Mouse (Mus musculus): ENCODE measurements around the gene Prok1. TPM values are rescaled to one million over a fixed set of nuclear protein-coding genes. Genes with fewer than 3 reads are reported as not detected.

The Prok1 gene
- polyA plus RNA-seq, 1 experiment = 0.12 TPM

- DNase-seq (ENCODE audit: low read depth) = no peak
These were observed 52.5 kb downstream of the Prok1 start for GRCm38 (mm10) chr3:107187022-107187421.

DNA sequence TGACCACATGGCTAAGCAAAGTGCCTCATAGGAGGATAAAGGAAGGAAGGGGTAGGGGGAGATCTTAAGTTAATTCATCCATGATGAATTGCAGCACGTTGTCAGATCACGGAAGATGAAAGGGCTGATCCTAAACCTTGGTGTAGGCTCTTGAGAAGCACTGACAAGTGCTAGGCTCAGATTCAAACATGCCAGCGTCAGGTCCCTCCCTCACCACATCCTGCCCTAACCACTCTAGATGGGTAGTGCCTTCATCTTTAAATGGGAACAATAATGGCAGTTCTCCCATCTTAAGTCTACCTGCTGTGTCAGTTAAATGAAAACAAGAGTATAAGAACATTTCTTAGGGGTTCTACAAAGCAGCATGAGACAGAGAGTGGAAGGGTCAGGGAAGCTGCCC is 53.9 kb downstream of the Prok1 start:
- DNase-seq (ENCODE audit: low read depth) = no peak

GRCm38 (mm10) chr3:107183178-107183577 is 56.3 kb downstream of the Prok1 start:
- DNase-seq (ENCODE audit: low read depth) = no peak

Other genes with a start within 250 kb of the Prok1 start
- gene Kcna3, start 203.5 kb downstream of the Prok1 start, polyA plus RNA-seq (2012; rRNA removed) = 0.61 and 0.76 TPM in 2 replicates
- gene Kcna2, start 138.6 kb downstream of the Prok1 start, polyA plus RNA-seq (2012; rRNA removed) = 0.54 and 0.57 TPM in 2 replicates
- not detected in 2 replicates for gene Kcna10, start 56.7 kb downstream of the Prok1 start, polyA plus RNA-seq (2012; rRNA removed)
- gene Cym, start 18.0 kb downstream of the Prok1 start, polyA plus RNA-seq (2012; rRNA removed) = 0.22 and 0.23 TPM in 2 replicates
- gene A630076J17Rik, start 9.1 kb downstream of the Prok1 start, polyA plus RNA-seq (2012; rRNA removed) = 0.07 TPM in 1 of 2 replicates, not detected in the other
- gene Lamtor5, start 39.2 kb upstream of the Prok1 start, polyA plus RNA-seq (2012; rRNA removed) = 116 and 121 TPM in 2 replicates
- gene Slc16a4, start 51.5 kb upstream of the Prok1 start, polyA plus RNA-seq (2012; rRNA removed) = 2.4 and 2.7 TPM in 2 replicates
- 6.4 and 8.5 TPM in 2 replicates for gene Rbm15, start 94.0 kb upstream of the Prok1 start, polyA plus RNA-seq (2012; rRNA removed)
- gene Kcnc4, start 219.8 kb upstream of the Prok1 start, polyA plus RNA-seq (2012; rRNA removed) = 25.9 and 26.3 TPM in 2 replicates